Mouse (Mus musculus): ENCODE measurements around the gene Csf2ra. TPM values are rescaled to one million over a fixed set of nuclear protein-coding genes. Genes with fewer than 3 reads are reported as not detected.

The Csf2ra gene
- polyA plus RNA-seq, 1 experiment = 0.58 TPM

DNA sequence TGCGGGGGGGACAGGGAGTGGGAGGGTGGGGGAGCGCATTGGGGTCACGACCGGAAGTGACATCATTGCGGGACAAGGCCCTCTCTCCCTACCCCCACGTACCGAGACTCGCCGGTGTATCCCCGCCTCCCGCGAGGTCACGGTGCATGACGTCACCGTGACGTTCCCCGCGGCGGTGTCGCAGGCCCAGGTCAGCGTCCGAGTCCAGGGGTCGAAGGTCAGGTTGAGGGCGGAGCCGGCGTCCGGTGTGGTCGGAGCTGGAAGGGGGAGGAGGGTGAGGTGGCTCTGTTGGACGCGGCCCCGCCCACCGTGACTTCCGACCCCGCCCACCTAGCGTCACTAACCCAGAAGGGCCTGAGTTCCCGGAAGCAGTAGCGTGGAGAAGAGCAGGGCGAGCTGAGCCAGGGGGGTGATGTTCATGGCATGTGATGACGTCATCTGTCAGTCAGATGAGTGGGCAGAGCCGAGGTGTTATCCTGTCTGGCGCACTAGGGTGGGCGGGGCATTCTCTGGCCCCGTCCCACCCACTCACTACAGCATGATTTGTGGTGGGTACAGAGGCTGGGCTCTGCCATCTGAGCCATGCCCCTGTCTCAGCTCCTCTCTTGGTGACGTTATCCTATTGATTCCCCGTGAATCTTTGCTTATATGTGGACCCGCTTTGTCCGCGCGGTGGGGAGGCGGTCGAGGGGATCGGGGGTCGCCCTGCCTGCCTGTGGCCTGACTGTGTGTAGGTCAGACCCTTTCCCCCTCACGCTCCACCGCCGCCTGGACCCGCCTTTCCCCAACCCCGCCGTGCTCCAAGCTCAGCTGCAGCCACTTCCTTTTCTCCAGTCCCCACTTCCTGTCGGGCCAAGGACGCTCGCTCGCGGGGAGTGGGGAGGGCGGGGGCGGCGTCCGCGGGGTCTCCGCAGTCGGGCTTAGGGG, 1.0 kb downstream of the Csf2ra start:
- H3K79me2 ChIP-seq (ENCODE audit: control insufficient read depth, insufficient read depth) = no peaks in the 10 kb centered on the region
- H3K36me3 ChIP-seq (ENCODE audit: control insufficient read depth, insufficient read depth) = no peaks in the 10 kb centered on the region
- no peak for TF ChIP-seq TCF12 (IDR thresholded peaks at IDR 0.05; ENCODE audit: insufficient read depth, poor library complexity, severe bottlenecking)
- no peak for TF ChIP-seq POLR2AphosphoS2 (IDR thresholded peaks at IDR 0.05; ENCODE audit: insufficient read length, low read depth)
- TF ChIP-seq TCF3 (IDR thresholded peaks at IDR 0.05; ENCODE audit: insufficient read length, low read depth) = no peak
- no peak for TF ChIP-seq REST (IDR thresholded peaks at IDR 0.05; ENCODE audit: insufficient read depth, insufficient read length)
- no peak for TF ChIP-seq MAX (IDR thresholded peaks at IDR 0.05; ENCODE audit: low read depth)
- no peak for TF ChIP-seq USF1 (IDR thresholded peaks at IDR 0.05; ENCODE audit: low read depth)
- no peak for TF ChIP-seq MYOD1 (IDR thresholded peaks at IDR 0.05; ENCODE audit: control insufficient read depth in 1 of 3, insufficient read length in 2 of 3, low read depth in 2 of 3)
- no peak for TF ChIP-seq POLR2A (IDR thresholded peaks at IDR 0.05; ENCODE audit: insufficient read length, low read depth)
- no peak for TF ChIP-seq E2F4 (IDR thresholded peaks at IDR 0.05; ENCODE audit: insufficient read depth)
- TF ChIP-seq CEBPB (IDR thresholded peaks at IDR 0.05; ENCODE audit: insufficient read depth, poor library complexity, severe bottlenecking) = no peak
- TF ChIP-seq MYOG (IDR thresholded peaks at IDR 0.05; ENCODE audit: control insufficient read depth in 1 of 3, insufficient read depth in 1 of 3, insufficient read length in 2 of 3, low read depth in 2 of 3) = no peak
- no peak for TF ChIP-seq SRF (IDR thresholded peaks at IDR 0.05; ENCODE audit: control insufficient read depth, insufficient read length, low read depth)
- no peak overlapping the region for H3K4me3 ChIP-seq
- no peak overlapping the region for H3ac ChIP-seq (ENCODE audit: control insufficient read depth, insufficient read length)
- H3K4me2 ChIP-seq (ENCODE audit: low read depth) = no peak overlapping the region
- H3K27me3 ChIP-seq (ENCODE audit: control insufficient read depth, insufficient read depth, insufficient read length) = no peaks in the 10 kb centered on the region

DNA sequence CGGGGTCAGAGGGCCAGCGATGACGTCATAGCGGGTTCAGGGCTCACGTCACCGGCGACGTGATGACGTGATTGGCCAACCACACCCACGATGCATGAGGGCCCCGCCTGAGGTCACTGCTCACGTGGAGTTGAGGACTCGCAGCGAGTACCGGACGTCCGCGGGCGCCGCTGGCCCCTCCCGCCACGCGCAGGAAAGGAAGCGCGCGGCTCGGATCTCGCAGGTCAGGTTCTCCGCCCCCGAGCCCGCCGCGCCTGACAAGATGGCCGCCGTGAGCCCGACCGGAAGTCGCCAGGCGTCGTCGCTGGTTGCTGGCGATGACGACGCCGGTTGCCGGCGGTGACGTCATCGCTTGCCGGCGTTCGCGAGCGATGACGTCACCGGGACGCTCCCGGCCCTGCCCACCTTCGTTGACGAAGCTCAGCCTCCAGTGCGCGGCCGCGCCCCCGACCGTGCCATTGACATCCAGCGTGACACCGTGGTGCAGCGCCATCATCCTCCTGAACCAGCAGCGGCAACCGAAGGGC, 1.8 kb downstream of the Csf2ra start:
- Histone ChIP-seq H3K79me2 (ENCODE audit: control insufficient read depth, insufficient read depth) (no peaks in the 10 kb centered on the region), H3K4me3 (no peak overlapping the region), H3K27me3 (ENCODE audit: control insufficient read depth, insufficient read depth, insufficient read length) (no peaks in the 10 kb centered on the region), H3K4me2 (ENCODE audit: low read depth) (no peak overlapping the region), H3ac (ENCODE audit: control insufficient read depth, insufficient read length) (no peak overlapping the region), H3K36me3 (ENCODE audit: control insufficient read depth, insufficient read depth) (no peaks in the 10 kb centered on the region)
- no peak for TF ChIP-seq CEBPB (IDR thresholded peaks at IDR 0.05; ENCODE audit: insufficient read depth, poor library complexity, severe bottlenecking)

DNA sequence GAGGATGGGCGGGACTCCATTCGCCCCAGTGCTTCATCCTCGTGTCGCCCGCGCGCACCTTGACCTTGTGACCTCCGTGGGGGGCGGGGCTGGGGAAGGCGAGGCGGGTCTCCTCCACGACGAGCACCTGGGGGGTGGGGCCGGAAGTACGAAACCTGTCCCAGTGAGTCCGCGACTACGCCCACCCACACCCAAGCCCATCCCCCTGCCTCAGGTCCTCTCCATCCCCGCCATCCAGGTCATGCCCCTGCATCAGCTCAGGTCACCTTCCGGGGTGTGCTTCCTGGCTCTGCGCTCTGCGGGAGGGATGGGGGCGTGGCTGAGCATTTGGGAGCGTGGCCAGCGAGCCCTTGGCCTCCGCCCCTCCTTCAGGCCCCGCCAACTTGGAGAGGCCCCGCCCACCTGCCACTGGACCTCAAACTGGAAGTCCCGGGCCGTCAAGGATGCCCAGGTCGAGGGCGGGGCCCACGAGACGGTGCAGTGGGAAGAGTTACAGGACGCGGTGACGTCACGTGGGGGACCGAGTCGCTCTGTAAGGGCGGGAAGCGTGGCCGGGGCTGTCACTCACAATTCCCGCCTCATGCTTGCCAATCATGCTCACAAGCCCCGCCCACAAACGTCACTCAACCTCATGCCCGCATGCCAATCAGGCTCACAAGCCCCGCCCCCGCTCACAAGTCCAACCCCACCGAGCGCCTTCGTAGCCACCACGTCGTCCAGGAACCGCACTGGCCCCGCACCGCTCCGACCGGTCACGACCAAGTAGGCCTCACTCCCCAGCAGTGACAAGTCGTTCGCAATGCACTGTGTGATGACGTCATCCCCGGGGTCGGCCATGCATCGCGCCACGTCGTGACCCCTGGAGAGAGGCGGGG, 2.5 kb downstream of the Csf2ra start:
- Histone ChIP-seq H3K4me2 (ENCODE audit: low read depth) (no peak overlapping the region), H3K79me2 (ENCODE audit: control insufficient read depth, insufficient read depth) (no peaks in the 10 kb centered on the region), H3K4me3 (no peak overlapping the region), H3ac (ENCODE audit: control insufficient read depth, insufficient read length) (no peak overlapping the region), H3K36me3 (ENCODE audit: control insufficient read depth, insufficient read depth) (no peaks in the 10 kb centered on the region), H3K27me3 (ENCODE audit: control insufficient read depth, insufficient read depth, insufficient read length) (no peaks in the 10 kb centered on the region)
- no peak for TF ChIP-seq USF1 (IDR thresholded peaks at IDR 0.05; ENCODE audit: low read depth)
- no peak for TF ChIP-seq CEBPB (IDR thresholded peaks at IDR 0.05; ENCODE audit: insufficient read depth, poor library complexity, severe bottlenecking)
- no peak for TF ChIP-seq POLR2AphosphoS2 (IDR thresholded peaks at IDR 0.05; ENCODE audit: insufficient read length, low read depth)
- no peak for TF ChIP-seq POLR2A (IDR thresholded peaks at IDR 0.05; ENCODE audit: insufficient read length, low read depth)
- no peak for TF ChIP-seq MYOD1 (IDR thresholded peaks at IDR 0.05; ENCODE audit: control insufficient read depth in 1 of 3, insufficient read length in 2 of 3, low read depth in 2 of 3)
- TF ChIP-seq TCF3 (IDR thresholded peaks at IDR 0.05; ENCODE audit: insufficient read length, low read depth) = no peak
- no peak for TF ChIP-seq E2F4 (IDR thresholded peaks at IDR 0.05; ENCODE audit: insufficient read depth)
- no peak for TF ChIP-seq TCF12 (IDR thresholded peaks at IDR 0.05; ENCODE audit: insufficient read depth, poor library complexity, severe bottlenecking)
- TF ChIP-seq MYOG (IDR thresholded peaks at IDR 0.05; ENCODE audit: control insufficient read depth in 1 of 3, insufficient read depth in 1 of 3, insufficient read length in 2 of 3, low read depth in 2 of 3) = no peak
- TF ChIP-seq MAX (IDR thresholded peaks at IDR 0.05; ENCODE audit: low read depth) = no peak
- TF ChIP-seq SRF (IDR thresholded peaks at IDR 0.05; ENCODE audit: control insufficient read depth, insufficient read length, low read depth) = no peak

DNA sequence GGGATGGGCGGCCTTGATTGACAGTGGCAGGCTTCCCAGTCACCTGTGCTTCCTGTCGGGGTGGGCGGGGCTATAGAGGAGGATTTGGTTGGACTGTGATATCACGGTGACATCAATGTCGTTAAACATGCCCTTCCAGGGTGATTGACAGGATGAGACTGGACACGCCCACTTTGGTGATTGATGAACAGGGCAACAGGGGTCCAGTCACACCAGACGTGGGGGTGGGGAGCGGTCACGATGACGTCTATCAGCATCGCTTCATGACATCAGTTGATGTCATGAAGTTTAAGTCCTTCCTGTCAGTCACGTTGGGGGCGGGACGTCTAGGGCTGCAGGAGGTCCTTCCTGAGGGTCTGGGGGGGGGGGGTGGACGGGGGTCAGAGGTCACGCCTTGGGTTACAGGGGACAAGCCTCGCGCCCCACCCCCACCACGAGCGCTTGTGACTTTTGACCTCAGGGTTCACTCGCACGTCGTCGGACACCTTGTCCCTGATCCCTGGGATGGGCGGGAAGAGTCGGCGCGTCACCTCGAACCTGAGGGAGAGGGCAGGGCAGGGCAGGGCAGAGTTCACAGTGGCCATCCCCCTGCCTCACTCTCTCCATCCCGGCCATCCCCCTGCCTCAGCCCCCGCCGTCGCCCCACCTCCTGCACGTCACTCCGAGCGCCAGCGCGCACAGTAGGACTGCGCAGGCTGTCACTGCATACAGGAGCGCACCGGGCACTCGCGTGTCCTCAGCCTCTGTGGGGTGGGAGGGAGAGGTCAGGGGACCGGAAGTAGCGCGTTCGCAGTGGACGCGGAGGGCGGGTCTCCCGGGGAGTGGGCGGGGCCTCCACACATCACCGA, 3.3 kb downstream of the Csf2ra start:
- Histone ChIP-seq H3K79me2 (ENCODE audit: control insufficient read depth, insufficient read depth) (no peaks in the 10 kb centered on the region), H3K36me3 (ENCODE audit: control insufficient read depth, insufficient read depth) (no peaks in the 10 kb centered on the region), H3K4me2 (ENCODE audit: low read depth) (no peak overlapping the region), H3K27me3 (ENCODE audit: control insufficient read depth, insufficient read depth, insufficient read length) (no peaks in the 10 kb centered on the region), H3ac (ENCODE audit: control insufficient read depth, insufficient read length) (no peak overlapping the region), H3K4me3 (no peak overlapping the region)
- no peak for TF ChIP-seq MAX (IDR thresholded peaks at IDR 0.05; ENCODE audit: low read depth)

Measured in myocyte (in vitro differentiated cells).